Mouse (Mus musculus): ENCODE results near the gene Slc9a3r1.
A peak's percentile ranks its signal among the peaks of the same experiment; 100 is the strongest.

The Slc9a3r1 gene

DNA sequence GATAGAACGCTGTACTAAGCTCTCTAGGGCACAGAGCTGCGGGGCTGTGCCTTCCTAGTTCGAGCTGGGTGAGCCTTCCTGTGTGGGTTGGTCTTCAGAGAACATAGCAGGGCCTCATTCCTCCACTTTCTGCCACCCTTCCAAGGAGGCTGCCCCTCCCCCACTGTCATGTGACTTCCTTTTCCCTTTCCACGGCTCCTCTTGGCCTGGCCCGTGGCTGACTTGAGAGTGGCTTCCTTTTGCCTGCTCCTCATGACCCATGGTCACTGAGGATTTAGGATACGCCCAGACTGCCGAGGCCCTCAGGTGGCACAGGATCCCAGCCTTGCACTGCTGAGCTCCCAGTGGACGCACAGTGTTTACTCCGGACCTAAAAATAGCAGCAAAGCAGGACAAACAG, 29.0 kb downstream of the Slc9a3r1 start:
- DNase-seq: peak; percentile 54 to 62

DNA sequence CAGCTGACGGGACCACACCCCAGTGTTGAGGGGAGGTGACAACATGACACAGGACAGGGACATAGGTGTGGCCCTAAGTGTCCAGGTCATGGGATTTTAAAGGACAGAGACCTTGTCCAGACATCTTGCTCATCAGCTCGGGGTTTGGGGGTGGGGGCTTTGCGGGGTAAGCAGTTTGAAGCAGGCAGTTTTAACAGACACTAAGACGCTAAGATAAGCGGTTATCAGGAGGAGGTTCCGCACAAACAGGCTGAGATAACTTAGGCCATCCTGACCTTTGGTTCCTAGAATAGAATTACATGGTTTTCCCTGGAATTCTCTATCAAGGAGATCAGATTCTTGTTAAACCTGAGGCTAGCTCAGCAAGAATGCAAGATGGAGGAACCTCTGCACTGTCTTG, 31.6 kb downstream of the Slc9a3r1 start:
- DNase-seq: no peak

DNA sequence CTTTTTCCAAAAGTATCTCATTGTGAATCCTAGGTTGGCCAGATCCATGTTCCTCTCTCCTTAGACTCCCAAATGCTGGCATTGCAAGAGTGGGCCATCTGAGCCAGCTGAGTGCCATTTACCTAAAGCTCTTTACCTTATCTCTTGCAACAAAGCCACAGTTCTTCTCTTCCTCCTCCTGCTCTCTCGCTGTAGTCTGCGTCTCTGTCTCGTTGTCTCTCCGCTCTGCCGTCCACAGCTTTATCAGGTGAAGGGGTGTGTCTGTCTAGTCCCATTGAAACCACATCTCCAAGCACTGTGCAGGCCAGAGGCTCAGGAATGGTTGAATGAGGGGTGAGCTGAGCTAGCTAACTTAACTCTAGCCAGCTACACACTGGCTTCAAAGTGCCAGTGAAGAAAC, 32.8 kb downstream of the Slc9a3r1 start:
- no peak for DNase-seq

DNA sequence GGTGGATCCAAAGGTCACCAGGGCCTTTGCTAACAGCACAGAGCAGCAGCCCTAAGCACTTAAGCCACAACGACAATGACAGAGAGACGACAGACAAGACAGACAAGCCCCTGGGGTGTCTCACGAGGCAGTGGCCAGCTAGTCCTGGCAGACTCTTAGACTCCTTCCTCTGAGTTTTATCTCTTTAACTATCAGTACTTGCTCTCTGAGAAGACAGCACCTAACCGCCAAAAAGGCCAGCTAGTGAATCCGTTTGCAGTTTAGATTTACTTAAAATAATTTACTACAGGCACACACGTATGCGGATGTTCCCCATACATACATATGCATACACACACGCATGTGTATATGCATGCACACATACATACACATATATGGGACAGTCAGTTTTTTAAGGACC, 34.4 kb downstream of the Slc9a3r1 start:
- no peak for DNase-seq

DNA sequence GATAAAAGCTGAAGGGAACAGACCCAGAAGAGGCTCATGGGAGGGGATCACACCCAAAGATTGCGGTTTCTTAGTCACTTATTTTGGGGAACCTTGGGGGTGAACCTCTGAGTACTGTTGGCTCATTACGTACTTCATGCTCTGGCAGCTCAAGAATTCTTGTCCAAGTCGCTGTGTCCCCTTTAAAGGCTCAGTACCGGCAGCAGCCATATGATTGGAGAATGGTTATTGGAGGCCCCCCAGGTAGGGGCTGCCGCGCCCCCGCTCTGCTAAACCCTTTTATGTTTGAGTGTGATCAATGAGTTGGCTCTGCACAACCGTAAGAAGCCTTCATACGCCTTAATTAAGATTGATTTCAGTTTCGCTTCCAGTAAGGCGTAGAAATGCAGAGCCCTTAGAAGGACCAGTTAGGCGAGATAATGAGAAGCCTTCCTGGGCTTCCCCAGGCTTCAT, 35.8 kb downstream of the Slc9a3r1 start:
- no peak for DNase-seq

DNA sequence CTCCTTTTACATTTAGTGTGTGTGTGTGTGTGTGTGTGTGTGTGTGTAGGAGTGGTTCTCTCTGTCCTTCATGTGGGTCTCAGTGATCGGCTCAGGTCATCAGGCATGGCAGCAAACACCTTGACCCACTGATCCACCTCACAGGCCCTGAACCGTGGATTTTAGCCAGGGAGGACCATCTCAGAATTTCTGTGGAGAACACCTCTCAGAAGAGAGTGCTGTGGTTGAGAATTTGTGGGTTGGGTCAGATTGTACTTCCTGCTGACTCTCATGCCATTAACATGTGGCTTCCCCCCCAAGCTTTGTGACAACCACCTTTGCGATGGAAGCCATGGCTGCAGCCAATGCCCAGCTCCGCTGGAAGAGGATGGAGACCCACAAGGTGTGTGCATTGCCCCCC, 37.4 kb downstream of the Slc9a3r1 start:
- DNase-seq: no peak

DNA sequence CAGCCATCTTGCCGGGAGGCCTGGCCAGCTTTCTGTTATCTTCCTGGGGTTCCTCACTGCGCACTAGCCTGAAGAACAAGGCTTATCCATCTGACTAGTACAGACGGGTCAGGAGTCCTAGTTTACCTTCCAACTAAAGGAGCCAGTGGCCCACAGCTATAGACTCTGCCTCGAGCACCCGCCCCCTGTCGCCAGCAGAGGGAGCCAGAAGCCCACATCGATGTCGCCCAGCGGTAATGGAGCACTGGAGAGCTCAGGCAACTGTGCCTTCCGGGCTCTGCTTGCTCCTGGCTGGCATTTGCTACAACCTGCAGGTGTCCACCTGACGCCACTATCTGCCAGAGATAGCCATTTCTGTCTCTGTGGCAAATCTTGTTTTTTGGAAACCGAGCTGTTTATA, 39.2 kb downstream of the Slc9a3r1 start:
- peak; percentile 61 to 82 for DNase-seq

DNA sequence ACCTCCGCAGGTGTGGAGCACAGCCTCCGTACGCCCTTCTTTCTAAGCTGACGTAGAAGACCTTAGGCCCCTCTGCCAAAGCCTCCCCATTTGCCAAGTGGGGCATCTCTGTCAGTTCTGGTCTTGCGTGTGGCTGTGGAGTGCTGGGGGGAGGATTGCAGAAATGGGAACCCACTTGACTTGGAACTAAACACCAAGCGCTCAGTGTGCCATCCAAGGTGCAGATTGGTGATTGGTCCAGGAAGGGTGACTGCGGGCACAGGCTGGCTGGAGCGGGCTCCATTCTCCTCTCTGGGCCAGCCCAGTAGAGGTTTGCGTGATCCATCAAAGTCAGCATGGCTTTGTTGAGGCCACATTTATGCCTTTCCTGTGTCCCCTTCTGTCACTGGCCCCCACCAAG, 39.6 kb downstream of the Slc9a3r1 start:
- no peak for DNase-seq

DNA sequence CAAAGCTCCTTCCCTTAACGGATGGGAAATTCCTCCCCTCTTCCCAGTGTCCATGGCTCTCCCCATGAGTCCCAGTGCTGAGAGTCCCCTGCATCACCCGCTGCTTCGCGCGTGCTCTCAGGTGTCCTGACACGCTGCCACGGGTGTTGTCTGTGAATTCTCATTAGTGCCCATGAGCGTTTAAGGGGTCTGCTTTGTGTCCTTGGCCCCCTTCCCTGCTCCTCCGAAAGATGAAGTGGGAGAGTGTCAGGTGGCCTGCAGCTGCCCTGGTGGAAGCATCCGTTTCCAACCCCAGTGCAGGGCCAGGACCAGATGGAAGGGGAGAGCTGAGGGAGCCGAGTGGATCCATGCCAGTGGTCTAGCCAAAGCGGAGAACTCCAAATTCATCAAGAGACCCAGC, 45.0 kb downstream of the Slc9a3r1 start:
- no peak for DNase-seq

DNA sequence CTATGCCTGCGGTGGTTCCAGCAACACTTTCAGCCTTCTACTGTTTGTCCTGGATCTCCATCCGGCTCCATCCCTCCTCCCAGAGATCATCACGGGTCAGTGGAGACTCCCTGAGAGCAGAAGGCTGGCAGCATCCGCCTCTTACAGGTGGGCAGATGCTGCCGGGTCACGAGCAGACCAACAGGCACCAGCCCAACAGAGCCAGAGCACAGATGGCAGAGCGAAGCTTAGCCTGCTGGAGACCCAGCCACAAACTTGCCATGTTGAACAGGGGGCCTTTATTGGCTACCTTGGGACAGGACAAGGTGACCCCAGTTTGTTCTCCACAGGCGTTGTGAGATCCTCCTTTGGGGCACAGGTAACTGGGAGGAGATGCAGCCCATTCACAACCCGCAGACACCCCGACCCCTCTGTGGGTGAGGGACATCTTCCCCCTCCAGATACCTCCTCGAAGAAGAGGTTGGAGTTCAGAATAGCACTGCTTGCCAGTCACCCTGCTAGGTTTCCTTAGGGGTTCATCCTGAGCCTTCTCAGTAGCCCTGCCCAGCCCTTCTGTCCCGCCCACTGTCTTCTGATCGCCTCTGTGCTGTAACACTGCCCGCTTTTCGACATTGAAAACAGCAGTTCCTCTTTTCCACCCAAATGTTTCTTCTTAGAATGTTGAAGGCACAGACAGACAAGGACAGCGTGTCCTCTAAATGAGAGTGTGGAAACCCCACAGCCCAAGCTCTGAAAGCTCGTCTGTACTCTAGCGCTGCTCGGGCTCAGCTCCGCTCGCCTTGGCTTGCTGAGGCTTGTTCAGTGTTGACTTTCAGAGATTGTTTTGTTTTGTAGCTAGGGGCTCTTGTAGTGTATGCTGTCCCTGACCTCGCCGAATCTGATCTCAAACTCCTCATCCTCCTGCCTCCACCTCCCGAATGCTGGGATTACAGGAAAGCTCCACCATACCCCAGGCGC, 45.9 kb downstream of the Slc9a3r1 start:
- no peak for DNase-seq

DNA sequence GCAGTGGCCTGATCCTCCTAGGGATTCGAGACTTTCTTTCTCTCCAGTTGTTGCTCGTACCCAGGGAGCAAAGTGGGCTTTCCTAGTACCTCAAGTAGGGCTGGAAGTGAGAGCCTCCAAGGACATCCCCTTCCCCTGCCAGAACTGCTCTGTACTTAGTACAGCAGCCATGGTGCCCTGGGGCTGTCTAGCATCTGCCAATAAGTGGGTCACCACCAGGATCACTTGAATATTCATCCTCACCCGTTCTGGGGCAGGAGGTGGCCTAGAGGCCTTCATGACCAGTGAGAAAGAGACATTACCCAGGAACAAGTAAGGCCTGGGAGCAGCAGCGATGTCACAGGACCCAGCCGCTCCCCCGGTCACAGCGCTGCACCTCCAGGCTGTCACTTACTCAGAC, 46.8 kb downstream of the Slc9a3r1 start:
- DNase-seq: no peak

DNA sequence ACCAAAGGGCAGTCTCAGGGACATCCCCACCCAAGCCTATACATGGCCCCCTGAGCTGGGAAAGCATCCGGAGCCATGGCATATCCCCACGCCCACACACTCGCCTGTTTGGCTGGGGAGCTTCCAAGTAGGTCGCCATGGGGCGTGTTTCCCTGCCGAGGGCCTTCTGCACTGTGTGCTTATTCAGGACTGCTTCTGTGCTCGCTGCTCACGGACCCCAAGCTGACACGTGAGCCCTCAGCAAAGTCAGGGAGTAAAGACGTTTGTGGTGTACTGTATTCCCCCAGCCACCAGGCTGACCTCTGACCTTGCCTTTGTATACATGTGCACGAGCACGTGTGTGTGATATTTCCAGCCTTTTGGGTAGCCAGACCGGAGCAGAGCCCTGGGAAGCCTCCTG, 49.0 kb downstream of the Slc9a3r1 start:
- no peak for DNase-seq

DNA sequence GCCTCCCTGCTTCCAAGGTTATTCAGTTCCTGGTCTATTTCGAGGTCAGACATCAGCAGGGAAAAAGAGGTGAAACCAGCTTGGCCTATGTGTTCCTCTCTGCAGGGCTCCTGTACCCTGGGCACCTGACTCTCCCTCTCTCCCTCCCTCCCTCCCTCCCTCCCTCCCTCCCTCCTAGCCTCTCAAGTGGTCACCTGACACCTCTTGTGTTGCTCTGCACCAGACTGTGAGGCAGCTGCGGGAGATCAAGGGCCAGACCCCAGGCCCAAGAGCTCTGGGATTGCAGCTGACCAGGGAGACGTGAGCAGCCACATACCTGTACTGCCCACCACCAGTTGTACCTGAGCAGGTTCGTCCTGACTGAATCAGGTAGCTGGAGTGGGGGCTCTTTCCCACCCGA, 52.0 kb downstream of the Slc9a3r1 start:
- no peak for DNase-seq

DNA sequence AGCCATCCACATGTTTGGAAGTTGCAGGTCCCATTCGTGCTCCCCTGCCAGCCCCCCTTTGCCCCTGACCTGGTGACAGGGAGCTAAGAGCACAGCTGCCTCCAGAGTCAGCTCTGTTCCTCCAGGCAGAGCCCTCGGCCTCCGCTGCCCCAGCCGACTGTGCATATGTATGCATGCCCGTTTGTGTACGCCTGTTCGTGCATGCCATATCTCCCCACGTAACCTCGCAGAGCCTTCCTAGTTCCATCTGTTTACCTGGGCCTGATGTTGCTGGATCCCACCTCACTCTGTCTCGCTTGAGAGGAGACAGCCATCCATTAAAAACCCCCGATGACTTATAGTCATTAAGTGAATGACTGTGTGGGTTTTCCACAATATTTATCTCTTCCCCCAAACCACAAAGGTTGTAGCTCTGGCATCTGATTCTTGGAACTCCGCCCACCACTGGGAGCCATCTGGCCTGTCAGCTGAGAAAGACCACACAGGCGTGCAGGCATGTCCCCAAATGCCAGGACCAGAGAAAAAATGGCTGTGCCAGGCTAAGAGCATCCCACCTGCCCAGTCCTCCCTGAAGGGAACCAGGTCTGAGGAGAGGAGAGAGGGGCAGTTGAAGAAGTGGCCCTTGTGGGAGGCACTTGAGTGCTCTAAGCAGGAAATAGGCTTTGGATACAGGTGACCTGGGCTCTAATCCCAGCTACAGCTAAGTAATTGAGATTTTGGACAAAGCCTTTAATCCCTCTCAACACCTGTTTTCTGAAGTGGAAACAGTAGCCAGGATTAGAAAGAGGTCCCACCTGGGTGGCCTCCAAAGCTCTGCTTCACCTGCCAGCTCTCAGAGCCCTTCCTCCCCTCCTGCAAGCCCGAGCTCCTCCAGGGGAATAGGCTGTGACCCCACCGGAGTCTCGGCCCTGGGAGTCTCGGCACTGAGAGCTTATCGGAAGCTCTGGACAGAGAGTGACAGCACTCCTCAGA, 54.6 kb downstream of the Slc9a3r1 start:
- no peak for DNase-seq

DNA sequence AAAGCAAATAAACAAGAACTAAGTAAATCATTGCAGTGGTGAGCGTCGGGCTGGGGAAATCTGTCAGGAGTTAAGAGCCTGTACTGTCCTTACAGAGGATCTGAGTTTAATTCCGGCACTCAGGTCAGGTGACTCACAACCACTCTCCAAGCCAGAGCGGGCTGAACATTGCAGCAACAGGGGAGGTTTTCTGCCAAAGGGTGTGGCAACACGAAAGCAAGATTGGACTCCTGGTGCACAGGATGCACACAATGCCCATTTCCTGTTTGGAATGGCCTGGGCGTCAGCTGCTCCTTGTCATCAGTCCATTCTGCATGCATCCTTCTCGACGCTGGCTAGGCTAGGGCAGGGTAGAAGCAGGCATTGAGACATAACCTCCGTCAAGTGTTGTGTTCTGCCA, 56.1 kb downstream of the Slc9a3r1 start:
- DNase-seq: no peak

DNA sequence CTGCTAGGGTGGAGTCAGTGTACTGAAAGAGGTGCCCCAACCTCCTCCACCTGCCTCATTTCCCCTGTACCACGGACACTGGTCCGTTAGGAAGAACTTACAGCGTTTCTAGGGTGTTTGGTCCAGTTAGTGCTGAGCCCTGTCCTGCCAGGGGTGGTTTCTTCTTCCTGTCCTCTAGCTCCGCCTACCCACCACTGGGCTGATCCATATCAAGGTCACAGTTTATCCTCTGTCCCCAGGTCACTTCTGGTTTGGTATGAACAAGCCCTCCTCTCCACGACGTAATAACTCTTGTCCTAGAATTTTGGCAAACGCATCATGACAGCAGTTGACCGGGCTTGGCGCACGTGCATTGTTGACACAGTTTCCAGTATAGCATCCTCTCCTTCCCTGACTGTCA, 56.5 kb downstream of the Slc9a3r1 start:
- no peak for DNase-seq

DNA sequence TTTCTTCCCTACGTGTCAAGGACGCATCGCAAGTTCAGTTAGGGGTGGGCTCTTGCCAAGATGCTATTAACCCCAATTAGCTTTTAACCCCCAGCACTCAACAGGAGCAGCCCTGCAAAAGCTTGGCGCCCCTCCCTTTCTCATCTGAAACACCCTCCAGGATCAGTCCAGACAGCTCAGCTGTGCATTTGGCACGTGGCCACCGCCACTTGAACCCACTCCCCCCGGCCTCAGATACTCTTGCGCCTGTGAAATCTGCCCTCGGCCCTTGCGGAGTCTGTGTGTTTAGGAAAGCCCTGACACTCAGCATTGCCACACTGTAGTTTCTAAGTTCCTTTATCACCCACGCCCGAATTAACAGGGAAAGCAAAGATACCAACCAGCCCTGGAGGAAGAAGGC, 58.9 kb downstream of the Slc9a3r1 start:
- DNase-seq: no peak

DNA sequence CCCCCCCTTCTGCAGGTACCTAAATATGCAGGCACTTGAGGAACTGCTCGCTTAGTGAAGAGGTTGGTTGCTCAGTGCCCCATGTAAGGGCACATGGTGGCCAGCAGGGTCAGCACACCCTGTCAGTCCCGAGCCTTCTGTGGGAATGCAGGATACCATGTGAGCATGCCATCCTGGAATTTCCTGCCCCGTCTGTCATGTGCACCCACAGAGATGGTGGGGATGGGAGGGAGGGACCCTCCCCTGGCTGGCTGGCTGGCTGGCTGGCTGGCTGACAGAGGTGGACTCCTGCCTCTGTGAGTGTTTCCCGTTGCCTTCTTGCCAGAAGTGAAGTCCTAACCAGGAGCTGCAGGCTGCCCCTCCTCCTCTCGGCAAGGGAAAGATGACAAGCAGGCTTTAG, 59.4 kb downstream of the Slc9a3r1 start:
- DNase-seq: no peak

DNA sequence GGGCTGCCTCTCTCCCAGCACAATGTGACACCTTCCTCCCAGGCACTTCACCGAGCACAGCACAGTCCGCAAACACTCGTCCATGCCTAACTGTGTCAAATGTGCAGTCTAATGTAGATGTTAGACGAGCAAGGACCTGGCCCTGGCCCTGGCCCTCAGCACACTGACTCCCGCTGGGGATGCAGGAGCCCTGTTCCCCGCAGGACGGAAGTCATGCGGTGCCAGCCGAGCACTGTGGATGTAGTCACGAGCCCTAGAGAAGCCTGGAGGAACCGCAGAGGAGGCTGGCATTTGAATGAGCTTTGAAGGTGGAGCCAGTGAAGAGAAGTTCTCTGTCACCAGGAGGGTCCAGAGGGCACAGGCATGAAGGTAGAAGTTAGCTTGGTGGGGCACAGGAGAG, 60.3 kb downstream of the Slc9a3r1 start:
- DNase-seq: no peak

DNA sequence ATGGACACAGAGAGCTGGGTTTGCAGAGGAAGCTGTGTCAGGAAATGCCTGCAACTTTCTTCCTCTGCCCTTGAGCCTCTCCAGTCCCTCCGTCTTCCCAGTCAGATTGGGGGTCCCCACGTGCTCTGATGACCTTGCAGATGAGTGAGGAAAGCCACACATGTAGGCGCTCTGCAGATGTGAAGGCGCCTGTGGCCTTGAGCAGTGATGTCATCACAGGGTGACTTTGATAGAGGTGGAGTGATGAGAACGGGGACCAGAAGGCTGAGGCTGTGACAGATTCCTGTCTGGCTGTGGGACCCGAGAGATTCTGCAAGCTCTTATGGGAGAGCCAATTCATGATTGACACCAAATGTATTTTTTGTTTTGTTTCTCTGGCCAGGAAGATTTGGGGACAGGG, 60.7 kb downstream of the Slc9a3r1 start:
- DNase-seq: no peak

DNA sequence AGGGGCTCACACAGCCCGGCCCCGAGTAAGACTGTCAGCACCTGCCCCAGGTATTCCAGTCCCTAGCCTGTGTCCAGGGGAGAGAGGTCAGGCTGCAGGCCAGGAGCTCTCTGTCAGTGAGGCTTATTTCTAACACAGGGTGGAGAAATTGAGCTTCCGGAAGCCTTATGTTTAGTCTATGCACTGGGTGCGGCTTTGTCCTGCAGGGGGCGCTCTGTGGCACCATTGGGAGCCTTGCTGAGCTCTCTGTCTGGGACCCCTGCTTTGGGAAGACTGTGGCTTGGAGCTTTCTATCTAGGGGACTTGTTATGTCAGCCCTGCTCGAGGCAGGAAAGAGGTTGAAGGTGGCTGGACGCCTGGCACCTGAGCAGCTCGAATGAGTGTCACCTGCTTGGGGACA, 61.7 kb downstream of the Slc9a3r1 start:
- DNase-seq: peak in 1 of 2 experiments; percentile 42

DNA sequence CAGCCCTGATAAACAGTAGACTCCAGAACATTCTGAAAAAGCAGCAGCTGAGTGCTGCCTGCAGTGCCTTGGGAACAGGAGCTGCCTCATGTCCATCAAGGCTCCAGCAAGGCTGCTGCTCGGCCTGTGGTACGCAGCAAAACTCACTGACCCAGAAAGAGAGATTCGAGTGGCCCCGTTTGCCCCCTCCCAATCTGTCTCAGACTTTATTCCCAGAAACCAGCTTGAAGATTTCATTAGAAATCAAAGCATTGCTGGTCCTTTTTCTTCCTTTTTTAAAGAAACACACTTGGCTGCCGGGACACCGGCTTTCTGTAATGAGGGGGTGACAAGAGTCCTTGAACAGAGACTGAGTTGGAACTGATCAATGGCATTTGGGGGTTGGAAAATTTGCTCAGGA, 62.2 kb downstream of the Slc9a3r1 start:
- no peak for DNase-seq

DNA sequence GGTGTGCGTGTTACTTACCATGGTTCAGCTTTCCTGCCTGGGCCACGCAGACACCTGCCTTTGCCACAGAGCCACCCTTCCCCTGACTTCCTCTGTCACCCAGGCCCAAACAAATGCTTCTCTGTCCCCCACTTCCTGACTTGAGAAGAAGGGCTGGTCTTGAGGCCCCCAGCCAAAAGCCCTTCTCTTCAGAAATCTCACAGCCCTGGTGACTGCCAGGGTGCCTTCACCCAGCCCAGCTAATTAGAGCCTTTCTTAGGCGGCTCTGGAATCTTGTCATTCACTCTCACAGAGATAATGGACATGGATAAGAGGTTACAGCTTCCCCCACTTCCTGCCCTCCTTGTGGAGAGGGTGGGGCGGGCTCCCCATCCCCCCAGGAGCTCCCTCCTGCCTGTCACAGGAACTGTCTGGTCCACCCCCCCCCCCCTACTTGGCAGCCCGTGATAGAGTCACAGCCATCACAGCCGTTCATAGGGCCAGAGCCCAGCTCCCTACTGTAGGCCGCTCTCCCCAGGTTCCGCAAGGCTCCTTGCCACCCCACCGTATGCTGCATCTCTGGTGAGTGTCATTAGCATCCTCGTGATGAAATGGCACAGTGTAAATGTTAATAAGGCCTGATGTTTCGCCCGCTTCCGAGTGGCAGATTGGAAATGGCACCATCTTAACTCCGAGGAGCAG, 63.8 kb downstream of the Slc9a3r1 start:
- no peak for DNase-seq

Data from kidney, adult 8-10 months (tissue).